Mouse (Mus musculus) common myeloid progenitor, adult 5-6 weeks (primary cell): Measurements from ENCODE around the gene Lyrm7. TPM values are rescaled to one million over a fixed set of nuclear protein-coding genes. Genes with fewer than 3 reads are reported as not detected.

Source experiments
- ATAC-seq: replicated peaks from 2 replicates; pipeline ENCODE4 v1.8.0; 2016; ENCODE audit warnings: low read depth, mild to moderate bottlenecking, moderate TSS enrichment, inconsistent platforms; ENCODE audit not compliant: poor library complexity, severe bottlenecking
- total RNA-seq: library from RNA; stranded (forward); fragments of 200-1000, 187-1606 nt; gene quantifications from 2 replicates; pipeline ENCODE4 v1.2.3, GENCODE M21; 2017

The Lyrm7 gene
- total RNA-seq, 1 experiment from 2014 or later: 16.5 TPM

DNA sequence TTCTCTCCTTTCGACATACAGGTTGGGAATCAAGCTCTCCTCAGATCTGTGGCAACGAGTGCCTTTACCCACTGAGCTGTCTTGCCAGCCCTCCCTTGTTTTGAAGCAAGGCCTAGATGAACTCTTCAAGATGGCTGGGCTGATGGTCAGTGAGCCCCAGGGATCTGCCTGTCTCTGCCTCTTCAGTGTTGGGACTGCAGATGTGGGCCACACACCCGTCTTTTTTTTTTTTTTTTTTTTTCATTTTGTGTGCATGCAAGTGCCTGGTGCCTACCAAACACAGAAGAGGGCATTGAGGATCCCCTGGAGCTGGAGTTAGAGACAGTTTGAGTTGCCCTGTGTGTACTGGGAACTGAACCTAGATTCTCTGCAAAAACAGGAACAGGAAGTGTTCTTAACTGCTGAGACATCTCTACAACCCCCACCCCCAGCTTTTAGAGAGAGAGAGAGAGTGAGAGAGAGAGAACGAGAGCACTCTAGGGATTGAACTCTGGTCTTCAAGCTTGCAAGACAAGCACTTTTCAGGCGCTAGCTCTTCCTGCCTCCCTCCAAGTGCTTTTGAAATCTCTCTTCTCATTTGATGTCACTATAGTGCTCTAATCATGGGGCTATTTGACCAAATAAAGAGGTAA is 23.6 kb upstream of the Lyrm7 start:
- peak; percentile 50 for ATAC-seq

DNA sequence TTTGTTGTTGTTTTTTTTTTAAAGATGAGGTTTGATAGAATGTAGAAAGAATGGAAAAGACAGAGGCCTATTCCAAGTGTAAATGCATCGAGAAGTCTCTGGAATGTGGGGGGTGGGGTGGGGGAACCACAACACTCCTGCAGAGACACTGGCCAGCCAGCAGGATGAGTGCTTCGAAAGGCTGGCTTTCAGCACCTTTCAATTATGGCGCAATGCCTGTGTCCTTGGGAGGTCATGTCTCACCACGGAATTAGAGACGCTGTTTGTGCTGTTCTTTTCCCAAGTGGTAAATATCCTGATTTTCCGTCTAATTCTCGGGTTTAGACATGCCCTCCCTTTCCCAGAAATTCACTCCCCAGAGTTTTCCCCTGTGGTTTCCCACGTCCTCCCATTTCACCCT is 22.0 kb upstream of the Lyrm7 start:
- ATAC-seq: no peak

DNA sequence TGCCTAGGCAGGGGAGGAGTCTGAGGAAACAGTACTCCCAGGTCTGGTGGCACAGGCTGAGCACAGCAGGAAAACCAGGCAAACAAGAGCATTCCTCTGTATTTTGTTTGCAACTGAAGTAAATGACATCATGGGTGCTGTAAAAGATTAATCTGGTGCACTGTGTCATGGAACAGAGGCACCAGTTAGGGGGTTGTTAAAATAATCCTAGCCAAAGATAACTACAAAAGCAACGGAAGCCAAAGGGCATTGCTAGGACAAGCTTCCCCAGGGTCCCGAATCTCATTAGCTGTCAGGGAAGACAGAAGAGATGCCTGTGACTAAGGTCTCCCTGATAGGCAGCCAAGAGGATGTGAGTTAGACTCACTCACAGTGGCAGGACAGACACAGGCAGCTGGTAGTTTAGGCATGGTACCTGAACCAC is 20.3 kb upstream of the Lyrm7 start:
- ATAC-seq: no peak

DNA sequence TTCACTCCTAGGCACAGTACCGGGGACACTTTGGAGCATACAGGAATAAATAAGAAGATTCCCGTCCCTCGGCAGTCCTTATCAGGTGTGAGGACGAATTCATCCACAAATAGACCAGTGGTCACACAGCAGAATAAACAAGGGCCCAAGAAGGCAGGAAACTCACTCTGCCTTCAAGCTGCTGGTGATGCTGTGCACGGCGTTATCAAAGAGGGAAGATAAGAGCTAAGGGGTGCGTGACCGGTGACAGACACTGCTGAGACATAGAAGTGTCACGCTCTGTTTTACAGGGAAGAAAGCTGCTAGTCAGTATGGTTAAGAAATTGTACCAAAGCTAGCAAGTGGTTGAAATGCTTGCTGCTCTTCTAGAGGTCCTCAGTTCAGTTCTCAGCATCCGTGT is 19.2 kb upstream of the Lyrm7 start:
- no peak for ATAC-seq

DNA sequence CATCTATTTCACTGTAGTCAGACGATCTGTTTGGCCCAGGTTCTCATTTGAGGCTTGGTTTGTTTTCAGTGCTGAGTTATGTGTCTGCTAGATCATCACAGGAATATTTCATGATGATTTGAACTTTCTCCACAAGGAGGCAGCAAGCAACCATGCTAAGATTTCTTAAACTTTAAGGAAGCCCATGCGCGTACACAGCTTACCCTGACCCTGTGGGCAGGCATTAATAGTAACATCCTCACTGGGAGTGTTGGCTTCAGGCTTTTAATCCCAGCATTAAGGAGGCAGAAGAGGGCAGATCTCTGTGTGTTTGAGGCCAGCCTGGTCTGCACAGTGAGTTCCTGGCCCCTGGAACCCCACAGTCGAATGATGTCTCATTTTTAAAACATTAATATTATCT is 18.7 kb upstream of the Lyrm7 start:
- peak; percentile 91 for ATAC-seq

DNA sequence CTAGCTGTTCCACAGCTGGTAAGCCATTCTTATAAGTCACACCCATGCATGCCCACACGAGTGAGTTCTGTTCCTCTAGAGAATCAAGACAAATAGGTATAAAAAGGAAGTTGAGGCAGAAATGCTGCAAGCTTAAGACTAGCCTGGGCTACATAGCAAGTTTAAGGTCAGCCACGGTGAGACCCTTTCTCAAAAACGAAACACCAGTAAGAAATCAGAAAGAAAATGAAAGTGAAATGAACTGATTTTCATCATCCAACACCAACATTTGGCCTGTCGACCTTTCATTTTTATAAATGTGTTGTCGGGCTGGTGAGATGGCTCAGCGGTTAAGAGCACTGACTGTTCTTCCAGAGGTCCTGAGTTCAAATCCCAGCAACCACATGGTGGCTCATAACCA is 18.2 kb upstream of the Lyrm7 start:
- no peak for ATAC-seq

DNA sequence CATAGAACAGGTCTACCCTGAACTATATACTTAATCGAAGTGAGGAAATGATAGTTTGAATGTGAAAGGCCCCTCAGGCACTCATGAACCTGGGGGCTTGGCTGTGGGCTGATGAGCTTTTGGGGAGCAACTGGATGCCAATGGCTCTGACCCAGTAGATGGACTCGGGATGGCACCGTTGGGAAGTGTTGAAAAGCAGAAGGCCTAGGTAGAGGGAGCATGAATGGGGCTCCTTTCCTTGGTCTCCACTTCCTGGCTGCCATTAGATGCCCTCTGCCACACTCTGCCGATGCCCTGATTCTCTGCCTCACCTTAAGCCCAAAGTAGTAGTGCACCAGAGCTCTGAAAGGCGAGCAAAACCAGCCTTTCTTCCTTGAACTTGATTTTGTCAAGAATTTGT is 15.3 kb upstream of the Lyrm7 start:
- ATAC-seq: no peak

DNA sequence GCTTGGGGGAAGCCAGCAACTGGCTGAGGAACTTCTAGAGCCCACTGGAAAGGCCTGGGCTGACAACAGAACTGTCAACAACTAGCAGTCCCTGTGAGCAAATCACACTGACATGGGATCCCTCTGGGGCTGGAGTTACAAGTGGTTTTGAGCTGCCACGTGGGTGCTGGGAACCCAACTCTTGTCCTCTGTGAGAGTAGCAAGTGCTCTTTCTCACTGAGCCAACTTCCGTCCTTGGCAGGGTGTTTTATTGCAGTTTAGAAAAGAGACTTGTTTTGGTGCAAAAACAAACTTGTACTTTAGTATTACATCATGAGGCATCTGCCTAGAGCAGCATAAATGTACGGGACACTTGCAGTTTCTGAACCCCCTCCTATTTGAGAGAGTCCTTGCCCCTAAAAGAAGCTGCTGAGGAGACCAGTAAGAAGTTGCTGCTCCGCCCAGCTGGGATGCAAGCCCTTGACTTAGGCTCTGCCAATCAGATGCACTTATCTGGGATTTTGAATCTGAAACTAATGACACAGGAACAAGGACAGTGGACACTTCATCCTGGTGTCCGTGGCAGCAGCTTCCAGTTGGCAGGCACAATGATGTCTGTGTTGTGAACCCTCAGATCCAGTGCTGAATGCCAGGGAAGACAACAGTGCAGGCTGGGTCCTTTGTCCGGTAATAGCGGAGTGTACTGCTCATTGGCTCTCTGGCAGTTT is 11.3 kb upstream of the Lyrm7 start:
- ATAC-seq: no peak

DNA sequence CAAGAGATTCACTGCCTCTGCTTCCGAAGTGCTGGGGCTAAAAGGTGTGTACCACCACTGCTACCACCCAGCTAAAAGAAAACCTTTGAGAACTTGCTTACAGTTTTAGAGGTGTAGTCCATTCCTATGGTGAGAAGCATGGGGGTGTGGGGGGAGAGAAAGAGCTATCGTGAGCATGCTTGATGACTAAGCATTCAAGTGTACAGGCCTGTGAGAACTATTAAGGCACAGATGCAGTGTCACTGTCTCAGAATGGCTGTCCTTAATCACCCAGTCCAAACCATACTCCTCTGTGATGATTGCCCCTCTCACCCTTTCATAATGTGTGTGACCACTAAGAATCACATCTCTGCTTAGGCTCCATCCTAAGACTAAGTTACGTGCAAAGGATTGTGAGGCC is 8.6 kb upstream of the Lyrm7 start:
- no peak for ATAC-seq

DNA sequence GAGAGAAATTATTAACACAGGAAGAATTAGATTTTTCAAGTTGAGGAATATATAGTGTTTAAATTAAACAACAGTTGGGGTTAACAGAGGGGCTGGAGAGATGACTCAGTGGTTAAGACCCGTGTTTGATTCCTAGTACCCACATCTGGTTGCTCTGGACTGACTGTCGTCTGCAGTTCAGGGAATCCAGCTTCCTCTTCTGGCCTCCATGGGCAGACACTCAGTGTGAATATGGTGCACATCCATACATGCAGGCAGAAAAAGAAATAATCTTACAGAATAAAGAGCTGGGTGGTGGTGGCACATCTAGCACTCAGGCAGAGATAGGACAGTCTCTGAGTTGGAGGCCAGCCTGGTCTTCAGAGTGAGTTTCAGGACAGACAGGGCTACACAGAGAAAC is 7.7 kb upstream of the Lyrm7 start:
- no peak for ATAC-seq

DNA sequence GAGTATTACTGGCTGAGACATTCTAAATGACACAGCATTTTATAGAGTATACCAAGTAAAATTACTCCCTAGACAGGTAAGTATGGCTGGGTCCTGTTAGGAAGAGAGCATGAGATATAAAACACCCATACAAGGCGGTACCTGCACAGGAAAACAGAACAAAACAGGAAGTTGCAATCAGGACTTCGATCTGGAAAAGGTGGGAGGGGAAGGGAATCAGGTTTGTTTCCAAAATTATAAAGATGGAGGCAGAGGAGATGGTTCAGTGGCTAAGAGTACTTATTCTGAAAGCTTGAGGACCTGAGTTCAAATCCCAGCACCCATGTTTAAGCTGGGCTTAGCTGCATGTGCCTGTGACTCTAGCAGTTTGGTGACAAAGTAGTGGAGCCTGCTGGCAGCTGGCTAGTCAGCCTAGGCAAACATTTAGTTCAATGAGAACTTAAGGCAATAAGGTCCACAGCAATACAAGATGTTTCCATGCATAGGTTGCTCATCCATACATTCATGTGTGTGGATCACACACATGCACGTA is 7.3 kb upstream of the Lyrm7 start:
- no peak for ATAC-seq

DNA sequence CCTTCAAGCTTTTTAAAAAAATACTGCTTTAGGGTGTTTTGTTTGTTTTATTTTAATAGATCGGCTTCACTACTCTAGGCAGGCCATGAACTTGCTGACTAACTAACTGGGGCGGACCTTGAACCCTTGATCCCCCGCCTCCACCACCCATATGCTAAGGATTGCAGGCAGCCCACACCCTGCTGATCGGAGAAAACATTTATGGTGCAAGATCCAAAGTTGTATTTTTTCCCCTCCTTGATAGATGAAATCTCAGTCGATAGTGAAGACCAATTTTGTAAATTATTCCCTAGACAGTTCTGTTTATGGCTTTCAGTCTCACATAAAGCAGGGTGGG is 6.3 kb upstream of the Lyrm7 start:
- no peak for ATAC-seq

DNA sequence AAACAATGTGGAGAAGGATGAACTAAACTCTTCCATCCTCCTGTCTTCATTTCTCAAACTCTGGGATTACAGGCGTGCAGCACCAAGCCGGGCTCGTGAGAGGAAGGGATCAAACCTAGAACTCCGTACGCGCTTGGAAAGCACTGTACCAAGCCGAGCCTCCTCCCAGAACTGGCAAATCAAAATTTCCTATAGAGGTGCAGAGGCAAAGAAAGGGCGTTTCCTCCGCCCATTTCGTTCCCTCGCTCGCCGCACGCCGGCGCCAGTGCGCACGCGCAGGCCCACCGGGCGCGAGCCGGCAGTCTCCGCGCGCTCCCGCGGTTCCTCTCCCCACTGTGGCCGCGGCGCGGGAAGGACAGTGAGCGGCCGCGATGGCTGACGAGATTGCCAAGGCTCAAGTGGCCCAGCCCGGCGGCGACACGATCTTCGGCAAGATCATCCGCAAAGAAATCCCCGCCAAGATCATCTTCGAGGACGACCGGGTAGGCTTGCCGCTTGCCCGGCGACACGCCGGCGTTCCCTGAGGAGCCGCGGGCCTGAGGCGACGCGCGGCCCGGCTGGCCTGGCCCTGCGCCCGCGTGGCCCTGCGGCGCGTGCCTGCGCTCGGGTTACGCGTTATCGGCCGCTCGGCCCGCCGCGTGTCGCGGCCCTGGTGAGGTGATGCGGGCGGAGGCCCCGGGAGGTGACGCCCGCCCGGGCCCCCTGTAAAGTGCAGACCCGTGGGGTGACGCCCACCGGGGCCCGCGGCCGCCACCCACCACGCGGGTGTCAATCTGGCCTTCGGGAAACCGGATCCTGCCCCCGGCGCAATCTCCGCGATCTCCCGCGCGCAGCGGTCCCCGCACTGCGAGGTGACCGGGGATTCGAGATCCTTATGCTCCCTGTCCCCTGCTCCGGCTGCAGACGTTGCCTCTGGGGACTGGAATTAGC is 5.7 kb upstream of the Lyrm7 start, which contains the start of gene Hint1:
TSS of gene Hint1 (plus strand) at position 265 of the 930 bp plus-strand sequence.
- peak; percentile 60 for ATAC-seq

DNA sequence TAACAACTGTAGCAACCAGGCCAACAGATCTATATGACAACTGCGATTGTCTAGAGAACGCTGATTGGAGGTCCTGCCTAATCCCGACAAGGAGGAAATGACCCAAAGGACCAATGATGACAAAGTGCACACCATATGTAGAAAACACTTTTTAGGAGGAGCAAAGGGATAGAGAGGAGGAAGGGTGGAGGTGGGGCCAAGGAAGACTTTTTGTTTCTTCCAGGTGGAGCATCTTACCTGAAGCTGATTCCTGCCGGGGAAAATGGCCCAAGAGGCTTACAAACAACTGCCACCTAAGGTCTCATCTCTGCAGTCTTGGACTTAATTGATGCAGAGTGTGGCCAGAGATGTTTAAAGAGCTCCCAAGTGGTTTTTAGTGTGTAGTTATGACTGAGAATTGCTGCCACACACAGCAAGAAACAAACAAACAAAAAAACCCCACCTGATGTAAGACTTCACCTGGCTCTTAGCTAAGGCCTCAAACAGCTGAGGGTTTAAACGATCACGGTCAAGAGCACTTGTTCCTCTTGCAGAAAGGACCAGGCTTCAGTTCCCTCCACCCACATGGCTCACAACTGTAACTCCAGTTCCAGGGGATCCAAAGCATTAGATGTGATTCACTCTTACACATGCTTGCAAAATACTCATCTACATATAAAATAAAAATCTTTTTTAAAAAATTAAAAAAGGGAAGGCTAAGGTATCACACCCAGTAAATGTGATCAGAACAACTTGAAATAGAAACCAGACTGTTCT is 4.8 kb upstream of the Lyrm7 start:
- ATAC-seq: no peak

DNA sequence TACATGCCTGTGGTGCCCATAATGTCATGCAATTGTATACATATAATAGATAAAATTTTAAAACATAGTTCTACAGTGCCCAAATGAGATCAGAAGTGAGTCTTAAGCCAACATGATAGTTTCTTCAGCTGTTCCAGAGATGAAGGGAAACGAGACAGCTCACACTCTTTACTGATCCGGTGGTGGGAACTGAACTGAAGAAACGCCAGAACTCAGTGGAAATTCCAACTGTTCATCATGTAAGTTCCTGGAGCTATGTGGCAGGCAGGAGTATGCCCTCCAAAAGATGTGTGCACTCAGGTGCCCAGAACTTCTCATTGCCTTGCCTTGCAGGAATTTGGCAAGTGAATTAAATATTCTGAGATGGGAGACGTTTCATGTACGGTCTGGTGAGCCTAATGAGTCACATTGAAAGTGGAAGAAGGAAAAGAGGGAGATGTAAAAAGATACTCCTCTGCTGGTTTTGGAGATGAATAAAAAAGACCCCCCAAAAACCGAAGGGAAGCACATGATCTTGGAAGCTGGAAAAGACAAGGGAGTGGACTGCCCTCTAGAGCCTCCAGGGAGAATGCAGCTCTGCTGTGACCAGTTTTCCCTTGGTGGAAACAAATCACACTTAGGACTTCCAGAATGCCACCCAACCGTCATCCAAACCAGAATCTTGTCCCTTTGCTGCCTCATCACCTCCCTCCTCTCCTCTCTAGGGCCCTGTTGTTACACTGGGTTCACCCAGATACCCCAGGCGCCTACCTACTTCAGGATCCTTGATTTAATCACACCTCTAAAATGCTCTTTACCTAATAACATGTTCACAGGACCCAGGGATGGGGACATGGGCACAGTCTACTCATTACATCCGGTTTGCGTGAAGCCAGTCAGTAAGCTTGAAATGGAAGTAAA is 2.2 kb upstream of the Lyrm7 start:
- ATAC-seq: 0 out of 2 replicates have a peak, but pooled peaks have one; percentile 15

DNA sequence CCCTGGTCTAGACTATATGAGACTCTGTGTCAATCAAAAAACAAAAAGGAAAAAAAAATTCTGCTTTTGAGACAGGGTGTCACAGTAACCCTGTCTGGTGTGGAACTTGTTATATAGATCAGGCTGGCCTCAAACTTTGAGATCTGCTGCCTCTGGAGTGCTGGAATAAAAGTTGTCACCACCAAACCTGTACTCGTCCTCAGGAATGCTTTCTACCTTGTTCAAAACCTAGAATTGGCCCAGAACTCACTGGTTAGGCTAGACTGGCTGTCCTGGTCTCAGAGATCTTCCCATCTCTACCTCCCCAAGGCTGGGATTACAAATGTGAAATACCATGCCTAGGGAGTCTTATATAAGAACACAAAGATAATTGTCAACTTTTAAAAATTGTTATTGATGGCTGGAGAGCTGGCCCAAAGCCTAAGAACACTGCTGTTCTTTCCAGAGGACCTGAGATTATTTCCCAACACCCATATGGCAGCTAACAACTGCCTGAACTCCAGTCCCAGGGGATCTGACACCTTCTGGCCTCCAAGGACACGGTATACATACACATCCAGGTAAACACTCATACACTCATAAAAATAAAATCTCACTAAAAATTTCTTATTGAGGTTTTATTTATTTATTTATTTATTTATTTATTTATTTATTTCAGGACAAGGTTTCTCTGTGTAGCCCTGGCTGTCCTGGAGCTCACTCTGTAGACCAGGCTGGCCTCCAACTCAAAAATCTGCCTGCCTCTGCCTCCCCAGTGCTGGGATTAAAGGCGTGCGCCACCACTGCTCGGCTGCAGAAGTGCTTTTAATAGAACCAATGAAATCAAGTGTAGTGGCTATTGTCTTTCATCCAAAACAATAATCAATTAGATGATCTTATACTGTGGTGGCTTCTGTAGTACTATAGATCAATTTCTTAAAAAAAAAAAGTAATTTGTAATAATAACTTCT is 1.0 kb upstream of the Lyrm7 start:
- no peak for ATAC-seq

DNA sequence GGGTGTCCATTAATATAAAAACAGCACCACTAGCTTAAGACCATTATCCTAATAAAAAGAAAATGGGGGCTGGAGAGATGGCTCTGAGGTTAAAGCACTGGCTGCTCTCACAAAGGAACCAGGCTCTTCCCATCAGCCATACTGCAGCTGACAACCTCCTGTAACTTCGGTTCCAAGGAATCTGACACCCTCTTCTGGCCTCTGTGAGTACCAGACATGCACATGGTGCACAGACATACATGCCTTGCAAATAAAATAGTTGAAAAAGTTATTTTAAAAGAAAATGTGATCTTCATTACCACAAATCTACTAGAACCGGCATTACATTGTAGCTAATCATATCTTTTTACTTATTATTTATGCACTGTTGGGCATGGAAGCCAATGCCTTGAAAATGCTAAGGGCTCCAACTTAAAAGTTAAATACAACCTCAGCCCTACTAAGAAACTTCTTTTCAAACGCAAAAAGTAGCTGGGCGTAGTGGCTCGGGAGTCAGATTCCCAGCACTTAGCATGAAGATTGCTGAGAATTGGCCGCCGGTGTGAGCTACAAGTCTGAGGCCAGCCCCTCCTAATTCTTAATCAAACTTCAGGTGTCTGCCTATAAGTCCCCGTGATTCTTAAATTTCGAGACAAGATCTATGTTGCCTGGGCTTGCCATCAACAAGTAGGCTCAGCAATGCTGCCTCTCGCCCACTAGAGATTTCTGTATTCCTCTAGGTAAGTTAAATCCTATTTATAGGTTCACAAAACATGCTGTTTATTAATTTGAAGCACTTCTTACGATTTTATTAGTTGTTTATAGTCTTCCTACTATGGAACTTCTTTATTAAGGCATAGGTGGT is 1.2 kb downstream of the Lyrm7 start:
- no peak for ATAC-seq
